Mouse (Mus musculus) thymus, adult 2 months (tissue): ENCODE data around the gene 3110040M04Rik. TPM values are rescaled to one million over a fixed set of nuclear protein-coding genes. Genes with fewer than 3 reads are reported as not detected.

Experiments
- DNase-seq: peaks from one replicate; pipeline ENCODE4 v3.0.0; 2021
- H3K27ac ChIP-seq: fragments of 200-500 bp; 2 replicates; pipeline ENCODE4 v1.5.1; 2012; ENCODE audit warnings: low read length, control low read depth; ENCODE audit not compliant: control insufficient read depth, insufficient read depth
- H3K27me3 ChIP-seq: fragments of 200-500 bp; 2 replicates; pipeline ENCODE4 v1.6.1; 2012; ENCODE audit warnings: mild to moderate bottlenecking, low read length, moderate library complexity, mixed read lengths; ENCODE audit not compliant: control insufficient read depth, insufficient read depth
- H3K36me3 ChIP-seq: fragments of 200-500 bp; 2 replicates; pipeline ENCODE4 v1.6.1; 2012; ENCODE audit warnings: mild to moderate bottlenecking, low read length, moderate library complexity; ENCODE audit not compliant: control insufficient read depth, insufficient read depth
- H3K4me1 ChIP-seq: fragments of 200-500 bp; replicated peaks from 2 replicates; pipeline ENCODE4 v1.6.1; 2012; ENCODE audit warnings: low read length; ENCODE audit not compliant: control insufficient read depth, insufficient read depth
- H3K4me3 ChIP-seq: fragments of 200-500 bp; 2 replicates; pipeline ENCODE4 v1.5.1; 2012; ENCODE audit warnings: mild to moderate bottlenecking, low read length, control low read depth, moderate library complexity; ENCODE audit not compliant: control insufficient read depth, insufficient read depth
- CTCF ChIP-seq: fragments of 200-500 bp; IDR thresholded peaks from 2 replicates; pipeline ENCODE4 v1.5.1; 2012; ENCODE audit warnings: mild to moderate bottlenecking, control low read depth, low read length, moderate library complexity, borderline replicate concordance; ENCODE audit not compliant: control insufficient read depth, poor library complexity, insufficient read depth; ENCODE audit errors: extremely low read depth
- POLR2A ChIP-seq: fragments of 200-500 bp; IDR thresholded peaks from 2 replicates; pipeline ENCODE4 v1.6.1; 2012; ENCODE audit warnings: mild to moderate bottlenecking, low read length, control low read depth, moderate library complexity; ENCODE audit not compliant: control insufficient read depth, poor library complexity, insufficient read depth; ENCODE audit errors: extremely low read depth
- WGBS: fragments of 180-500 bp; shearing (Covaris S2); methylation state at CpG from one replicate; pipeline ENCODE4 v1.1.7; 2018; 5-methylcytosine and 5-hydroxymethylcytosine counted together
- polyA plus RNA-seq: library from polyadenylated mRNA; depleted of rRNA; stranded (reverse); fragments of >200 nt; gene quantifications from 2 replicates; pipeline ENCODE4 v1.2.3, GENCODE M21; 2012; rRNA removed

3110040M04Rik gene
- polyA plus RNA-seq, 1 experiment, result not detected

GRCm38 (mm10) chr1:151251194-151252010 lies 47.5 kb downstream of the 3110040M04Rik start:
- Histone ChIP-seq H3K4me3 (peak overlapping the region; percentile 38), H3K4me1 (peaks cover 17% of the 10 kb centered on the region), H3K27me3 (no peaks in the 10 kb centered on the region), H3K27ac (peak overlapping the region; percentile 51), H3K36me3 (no peaks in the 10 kb centered on the region)
- DNase-seq, result peak; percentile 8
- WGBS, result 54% methylated on average over 14 of the region's 14 CpGs
- no peak for TF ChIP-seq POLR2A
- no peak for TF ChIP-seq CTCF

Other genes with a start within 250 kb of the 3110040M04Rik start
- gene Hmcn1, start 210.7 kb upstream of the 3110040M04Rik start, polyA plus RNA-seq, result 0.34 and 0.92 TPM in 2 replicates
- gene Gm47985, start 21.6 kb upstream of the 3110040M04Rik start, polyA plus RNA-seq, result 0.13 TPM in 1 of 2 replicates, not detected in the other
- gene Gm8947, start 11.7 kb upstream of the 3110040M04Rik start, polyA plus RNA-seq, result not detected in 2 replicates
- gene Gm47995, start 5.7 kb upstream of the 3110040M04Rik start, polyA plus RNA-seq, result not detected in 2 replicates
- gene Gm47996, start 6.0 kb downstream of the 3110040M04Rik start, polyA plus RNA-seq, result not detected in 2 replicates
- gene Ivns1abp, start 140.4 kb downstream of the 3110040M04Rik start, polyA plus RNA-seq, result 85.7 and 93.8 TPM in 2 replicates
- 7.7 and 10.2 TPM in 2 replicates for gene Swt1, start 224.3 kb downstream of the 3110040M04Rik start, polyA plus RNA-seq
- gene Trmt1l, start 224.4 kb downstream of the 3110040M04Rik start, polyA plus RNA-seq, result 21.8 and 22.9 TPM in 2 replicates